Mouse (Mus musculus): ENCODE data around the gene Yipf6. TPM values are rescaled to one million over a fixed set of nuclear protein-coding genes. Genes with fewer than 3 reads are reported as not detected.
"Not testable (repeated sequence)": the region's sequence is repeated elsewhere in the genome, so short reads cannot be mapped to it uniquely, and the experiment has no call there.

Gene Yipf6
- polyA plus RNA-seq, 1 experiment from 2014 or later = 21.4 TPM

DNA sequence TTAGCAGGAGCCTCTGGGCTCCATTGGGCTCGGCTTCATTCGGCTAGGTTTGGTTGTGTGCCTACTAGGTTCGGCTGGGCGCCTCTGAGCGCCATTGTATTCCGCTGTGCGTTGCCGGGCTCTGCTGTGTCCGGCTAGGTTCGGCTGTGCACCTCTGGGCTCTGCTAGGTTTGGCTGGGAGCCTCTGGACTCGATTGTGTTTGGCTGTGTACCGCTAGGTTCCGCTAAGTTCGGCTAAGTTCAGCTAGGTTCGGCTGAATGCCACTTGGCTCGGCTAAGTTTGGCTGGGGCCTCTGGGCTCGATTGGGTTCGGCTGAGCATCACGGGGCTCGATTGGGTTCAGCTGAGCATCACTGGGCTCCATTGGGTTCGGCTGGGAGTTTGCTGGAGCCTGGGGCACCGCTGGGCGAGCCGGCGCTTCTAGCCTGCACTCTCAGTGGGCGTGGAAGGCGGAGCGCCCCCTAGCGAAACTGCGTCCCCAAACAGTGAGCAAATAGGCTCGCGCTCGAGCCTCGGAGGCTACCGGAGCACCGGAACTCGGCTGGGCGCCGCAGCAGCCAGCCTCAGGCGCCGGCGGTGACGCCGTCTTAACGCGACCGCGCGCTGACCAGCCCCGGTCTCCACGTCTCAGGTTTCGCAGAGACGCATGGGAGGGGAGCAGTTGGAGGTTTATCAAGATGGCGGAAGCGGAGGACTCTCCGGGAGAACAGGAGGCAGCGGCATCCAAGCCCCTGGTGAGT lies 1.6 kb downstream of the Yipf6 start:
- WGBS = 17% methylated on average over 57 of the region's 57 CpGs
- Histone ChIP-seq H3K9me3 (ENCODE audit: control insufficient read depth, low read length) (no peaks in the 10 kb centered on the region), H3K4me2 (ENCODE audit: low read length) (peak overlapping the region; percentile 58), H3K27me3 (ENCODE audit: control insufficient read depth, insufficient read depth, low read length) (no peaks in the 10 kb centered on the region), H3K36me3 (ENCODE audit: control insufficient read depth, insufficient read depth, low read length) (no peaks in the 10 kb centered on the region), H3K9ac (replicated peaks; ENCODE audit: low read length) (peak overlapping the region; percentile 60), H3K4me1 (ENCODE audit: control insufficient read depth, insufficient read depth, low read length) (0 out of 2 replicates have a peak, but pooled peaks cover 6% of the 10 kb centered on the region), H3K27ac (replicated peaks; ENCODE audit: low read depth, low read length) (peak overlapping the region; percentile 89), H3K4me3 (replicated peaks; ENCODE audit: low read depth, low read length) (peak overlapping the region; percentile 51)
- peak; percentile 84 for ATAC-seq (ENCODE audit: low FRiP score, low TSS enrichment)
- peak; percentile 95 for DNase-seq

GRCm38 (mm10) chrX:98953941-98954340 lies 17.8 kb downstream of the Yipf6 start:
- Histone ChIP-seq H3K9ac (replicated peaks; ENCODE audit: low read length) (no peak overlapping the region), H3K4me1 (ENCODE audit: control insufficient read depth, insufficient read depth, low read length) (no peaks in the 10 kb centered on the region), H3K9me3 (ENCODE audit: control insufficient read depth, low read length) (no peaks in the 10 kb centered on the region), H3K4me2 (ENCODE audit: low read length) (no peak overlapping the region), H3K4me3 (replicated peaks; ENCODE audit: low read depth, low read length) (no peak overlapping the region), H3K36me3 (ENCODE audit: control insufficient read depth, insufficient read depth, low read length) (no peaks in the 10 kb centered on the region), H3K27ac (replicated peaks; ENCODE audit: low read depth, low read length) (no peak overlapping the region), H3K27me3 (ENCODE audit: control insufficient read depth, insufficient read depth, low read length) (no peaks in the 10 kb centered on the region)
- ATAC-seq (ENCODE audit: low FRiP score, low TSS enrichment) (no peak), DNase-seq (peak; percentile 72)
- 20% methylated on average over 6 of the region's 6 CpGs for WGBS

DNA sequence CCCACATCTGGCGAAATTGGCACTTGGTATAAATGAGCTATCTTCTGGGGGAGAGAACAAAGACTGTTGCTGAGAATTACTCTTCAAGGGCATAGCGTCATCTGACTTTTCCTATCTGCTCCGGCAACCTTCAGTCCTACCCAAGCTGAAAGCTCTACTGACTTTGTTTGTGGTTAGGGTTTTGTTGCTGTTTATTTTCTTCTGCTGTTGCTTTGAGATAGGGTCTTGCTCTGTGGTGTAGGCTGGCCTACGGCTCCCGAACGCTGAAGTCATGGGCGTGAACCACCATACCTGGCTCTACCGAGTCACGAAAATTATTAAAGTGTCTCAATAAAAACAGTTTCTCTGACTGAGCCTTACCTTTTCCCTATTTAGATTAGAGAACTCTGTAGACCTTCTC lies 22.2 kb downstream of the Yipf6 start:
- DNase-seq (no peak), ATAC-seq (ENCODE audit: low FRiP score, low TSS enrichment) (no peak)
- Histone ChIP-seq H3K27me3 (ENCODE audit: control insufficient read depth, insufficient read depth, low read length) (no peaks in the 10 kb centered on the region), H3K36me3 (ENCODE audit: control insufficient read depth, insufficient read depth, low read length) (no peaks in the 10 kb centered on the region), H3K4me2 (ENCODE audit: low read length) (no peak overlapping the region), H3K4me3 (replicated peaks; ENCODE audit: low read depth, low read length) (no peak overlapping the region), H3K9ac (replicated peaks; ENCODE audit: low read length) (no peak overlapping the region), H3K27ac (replicated peaks; ENCODE audit: low read depth, low read length) (no peak overlapping the region), H3K4me1 (ENCODE audit: control insufficient read depth, insufficient read depth, low read length) (no peaks in the 10 kb centered on the region), H3K9me3 (ENCODE audit: control insufficient read depth, low read length) (no peaks in the 10 kb centered on the region)
- 90% methylated on average over 9 of the region's 9 CpGs for WGBS

DNA sequence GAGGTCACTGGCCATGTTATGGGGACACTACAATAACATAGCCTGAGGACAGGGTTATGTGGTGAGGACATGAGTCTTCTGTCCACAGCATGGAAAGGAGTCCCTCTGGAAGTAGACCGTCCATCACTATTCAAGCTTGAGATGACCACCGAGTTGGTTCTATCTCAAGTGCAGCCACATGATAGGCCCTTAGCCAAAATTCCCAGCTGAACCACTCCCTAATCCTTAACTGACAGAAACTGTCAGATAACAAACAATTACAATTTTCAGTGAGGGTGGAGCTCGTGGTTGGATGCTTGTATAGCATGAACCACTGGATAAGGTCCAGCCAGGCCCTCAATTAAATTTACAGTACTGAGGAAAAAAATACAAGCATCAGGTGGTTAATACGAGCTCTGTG lies 22.9 kb downstream of the Yipf6 start:
- DNase-seq (no peak), ATAC-seq (ENCODE audit: low FRiP score, low TSS enrichment) (no peak)
- Histone ChIP-seq H3K27ac (replicated peaks; ENCODE audit: low read depth, low read length) (no peak overlapping the region), H3K27me3 (ENCODE audit: control insufficient read depth, insufficient read depth, low read length) (no peaks in the 10 kb centered on the region), H3K9me3 (ENCODE audit: control insufficient read depth, low read length) (no peaks in the 10 kb centered on the region), H3K9ac (replicated peaks; ENCODE audit: low read length) (no peak overlapping the region), H3K36me3 (ENCODE audit: control insufficient read depth, insufficient read depth, low read length) (no peaks in the 10 kb centered on the region), H3K4me2 (ENCODE audit: low read length) (no peak overlapping the region), H3K4me3 (replicated peaks; ENCODE audit: low read depth, low read length) (no peak overlapping the region), H3K4me1 (ENCODE audit: control insufficient read depth, insufficient read depth, low read length) (no peaks in the 10 kb centered on the region)
- WGBS = 81% methylated on average over 4 of the region's 4 CpGs

- Histone ChIP-seq H3K36me3 (ENCODE audit: control insufficient read depth, insufficient read depth, low read length) (no peaks in the 10 kb centered on the region), H3K9me3 (ENCODE audit: control insufficient read depth, low read length) (no peaks in the 10 kb centered on the region), H3K27ac (replicated peaks; ENCODE audit: low read depth, low read length) (no peak overlapping the region), H3K27me3 (ENCODE audit: control insufficient read depth, insufficient read depth, low read length) (no peaks in the 10 kb centered on the region), H3K4me1 (ENCODE audit: control insufficient read depth, insufficient read depth, low read length) (no peaks in the 10 kb centered on the region), H3K4me3 (replicated peaks; ENCODE audit: low read depth, low read length) (no peak overlapping the region), H3K4me2 (ENCODE audit: low read length) (no peak overlapping the region), H3K9ac (replicated peaks; ENCODE audit: low read length) (no peak overlapping the region)
- no peak for DNase-seq
- ATAC-seq (ENCODE audit: low FRiP score, low TSS enrichment) = no peak
Measured at GRCm38 (mm10) chrX:98963742-98964141, 27.6 kb downstream of the Yipf6 start.

- ATAC-seq (ENCODE audit: low FRiP score, low TSS enrichment) = no peak
- H3K27me3 ChIP-seq (ENCODE audit: control insufficient read depth, insufficient read depth, low read length) = no peaks in the 10 kb centered on the region
- no peak overlapping the region for H3K27ac ChIP-seq (replicated peaks; ENCODE audit: low read depth, low read length)
- H3K36me3 ChIP-seq (ENCODE audit: control insufficient read depth, insufficient read depth, low read length) = no peaks in the 10 kb centered on the region
- no peaks in the 10 kb centered on the region for H3K4me1 ChIP-seq (ENCODE audit: control insufficient read depth, insufficient read depth, low read length)
- no peak overlapping the region for H3K4me2 ChIP-seq (ENCODE audit: low read length)
- no peak overlapping the region for H3K4me3 ChIP-seq (replicated peaks; ENCODE audit: low read depth, low read length)
- no peaks in the 10 kb centered on the region for H3K9me3 ChIP-seq (ENCODE audit: control insufficient read depth, low read length)
- no peak overlapping the region for H3K9ac ChIP-seq (replicated peaks; ENCODE audit: low read length)
- no peak for DNase-seq
Measured at GRCm38 (mm10) chrX:98964513-98964912, 28.4 kb downstream of the Yipf6 start.

- H3K4me1 ChIP-seq (ENCODE audit: control insufficient read depth, insufficient read depth, low read length); H3K9ac ChIP-seq (replicated peaks; ENCODE audit: low read length); H3K27ac ChIP-seq (replicated peaks; ENCODE audit: low read depth, low read length); DNase-seq; ATAC-seq (ENCODE audit: low FRiP score, low TSS enrichment); H3K9me3 ChIP-seq (ENCODE audit: control insufficient read depth, low read length); H3K36me3 ChIP-seq (ENCODE audit: control insufficient read depth, insufficient read depth, low read length); H3K4me2 ChIP-seq (ENCODE audit: low read length); H3K4me3 ChIP-seq (replicated peaks; ENCODE audit: low read depth, low read length); H3K27me3 ChIP-seq (ENCODE audit: control insufficient read depth, insufficient read depth, low read length): not testable (repeated sequence)
- 57% methylated on average over 5 of the region's 5 CpGs for WGBS
Measured at GRCm38 (mm10) chrX:98986611-98987010, 50.5 kb downstream of the Yipf6 start.

DNA sequence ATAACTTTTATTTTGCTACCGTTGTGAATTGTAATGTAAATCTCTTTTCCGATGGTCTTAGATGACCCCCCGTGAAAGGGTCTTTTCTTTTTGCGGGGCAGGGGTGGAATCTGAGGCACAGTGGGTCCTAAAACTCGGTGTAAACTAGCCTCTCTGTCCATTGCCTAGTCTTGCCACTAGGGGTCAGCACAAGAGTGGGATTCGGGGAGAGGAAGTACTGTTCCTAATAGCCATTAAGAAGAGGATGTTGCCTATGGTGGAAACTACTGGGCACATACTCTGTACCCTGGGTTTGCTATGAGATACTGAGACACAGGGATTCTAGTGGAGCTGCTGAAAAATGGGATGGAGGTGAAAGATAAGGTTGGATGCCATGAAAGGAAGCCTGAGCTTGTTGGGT lies 53.5 kb downstream of the Yipf6 start:
- Histone ChIP-seq H3K36me3 (ENCODE audit: control insufficient read depth, insufficient read depth, low read length) (no peaks in the 10 kb centered on the region), H3K4me3 (replicated peaks; ENCODE audit: low read depth, low read length) (no peak overlapping the region), H3K27ac (replicated peaks; ENCODE audit: low read depth, low read length) (no peak overlapping the region), H3K4me2 (ENCODE audit: low read length) (no peak overlapping the region), H3K9ac (replicated peaks; ENCODE audit: low read length) (no peak overlapping the region), H3K27me3 (ENCODE audit: control insufficient read depth, insufficient read depth, low read length) (no peaks in the 10 kb centered on the region), H3K9me3 (ENCODE audit: control insufficient read depth, low read length) (no peaks in the 10 kb centered on the region), H3K4me1 (ENCODE audit: control insufficient read depth, insufficient read depth, low read length) (no peaks in the 10 kb centered on the region)
- peak; percentile 61 for DNase-seq
- 41% methylated on average over 6 of the region's 6 CpGs for WGBS
- ATAC-seq (ENCODE audit: low FRiP score, low TSS enrichment) = no peak
